Comparison of ENCODE assay signal across 17 mouse cellular contexts in genomic region chr1:53942468-53942867, GRCm38 (mm10).
"Had no signal": no experiment of that assay in that cellular context is flagged by ENCODE, and none has a peak within 500 bp of the region (broad histone marks: within the 10 kb centered on the region; RNA-seq: fewer than 3 reads in every experiment).

No protein-coding gene starts in this region.

- H3K27ac ChIP-seq: midbrain, embryonic 12.5 days; neural tube, embryonic 13.5 days; neural tube, embryonic 15.5 days; stomach, embryonic 15.5 days; stomach, postnatal 0 days had no signal

- ATAC-seq: midbrain, embryonic 16.5 days had no signal

- H3K27me3 ChIP-seq: midbrain, embryonic 12.5 days; neural tube, embryonic 13.5 days; neural tube, embryonic 15.5 days; stomach, embryonic 15.5 days had no signal

- H3K4me3 ChIP-seq: midbrain, embryonic 12.5 days; myocyte; neural tube, embryonic 13.5 days; neural tube, embryonic 15.5 days; stomach, embryonic 15.5 days had no signal

- H3K36me3 ChIP-seq: midbrain, embryonic 12.5 days; neural tube, embryonic 13.5 days; neural tube, embryonic 15.5 days; stomach, embryonic 15.5 days had no signal

- H3K9ac ChIP-seq: lung, embryonic 14.5 days; midbrain, embryonic 12.5 days; neural tube, embryonic 13.5 days; neural tube, embryonic 15.5 days; stomach, embryonic 15.5 days had no signal

- H3K9me3 ChIP-seq: midbrain, embryonic 12.5 days; neural tube, embryonic 13.5 days; neural tube, embryonic 15.5 days; stomach, embryonic 15.5 days had no signal

- DNase-seq: lung, adult 18-20 months; lung, embryonic 14.5 days; lung, postnatal 10 days; lung, postnatal 4 days; midbrain, embryonic 14.5 days; retina, postnatal 1 day; right cerebral cortex, postnatal 14 days; thymus, adult 2 months; thymus, postnatal 25 days; thymus, postnatal 4 days had no signal

- H3K4me2 ChIP-seq: lung, embryonic 14.5 days; midbrain, embryonic 12.5 days; neural tube, embryonic 13.5 days; neural tube, embryonic 15.5 days; stomach, embryonic 15.5 days had no signal

- H3K4me1 ChIP-seq: neural tube, embryonic 15.5 days; stomach, embryonic 15.5 days had no signal
